Mouse (Mus musculus) ES-Bruce4 (cell line): ENCODE measurements around the gene H3f3a. TPM values are rescaled to one million over a fixed set of nuclear protein-coding genes. Genes with fewer than 3 reads are reported as not detected.
A peak's percentile ranks its signal among the peaks of the same experiment; 100 is the strongest.

Experiments used
- H3K27ac ChIP-seq: 2 replicates; pipeline ENCODE4 v1.5.1; 2012; ENCODE audit warnings: low read length, inconsistent platforms; ENCODE audit not compliant: insufficient read depth
- H3K27me3 ChIP-seq: 2 replicates; pipeline ENCODE4 v1.6.1; 2012; ENCODE audit warnings: mild to moderate bottlenecking, low read length, inconsistent platforms; ENCODE audit not compliant: control insufficient read depth, poor library complexity, insufficient read depth, severe bottlenecking
- H3K36me3 ChIP-seq: 2 replicates; pipeline ENCODE4 v1.6.1; 2012; ENCODE audit warnings: inconsistent platforms, mild to moderate bottlenecking, low read length, moderate library complexity; ENCODE audit not compliant: control insufficient read depth, poor library complexity, insufficient read depth, severe bottlenecking
- H3K4me1 ChIP-seq: one replicate; pipeline ENCODE4 v1.8.1; 2011; ENCODE audit warnings: low read length; ENCODE audit not compliant: control insufficient read depth, insufficient read depth
- H3K4me3 ChIP-seq: 2 replicates; pipeline ENCODE4 v1.5.1; 2011; ENCODE audit warnings: low read depth, mild to moderate bottlenecking, low read length
- H3K9ac ChIP-seq: 2 replicates; pipeline ENCODE4 v1.6.1; 2012; ENCODE audit warnings: low read depth, mild to moderate bottlenecking, inconsistent platforms; ENCODE audit not compliant: poor library complexity, severe bottlenecking
- H3K9me3 ChIP-seq: replicated peaks from 2 replicates; pipeline ENCODE4 v1.6.1; 2012; ENCODE audit warnings: mild to moderate bottlenecking, low read length, inconsistent platforms; ENCODE audit not compliant: control insufficient read depth, poor library complexity, insufficient read depth, severe bottlenecking
- CTCF ChIP-seq: IDR thresholded peaks from one replicate; pipeline ENCODE4 v1.8.1; 2011; ENCODE audit warnings: low read depth, low read length
- EP300 ChIP-seq: IDR thresholded peaks from 2 replicates; pipeline ENCODE4 v1.6.1; 2011; ENCODE audit warnings: low read depth, low read length; ENCODE audit not compliant: insufficient read depth
- POLR2A ChIP-seq: IDR thresholded peaks from one replicate; pipeline ENCODE4 v1.8.1; 2011; ENCODE audit warnings: low read length; ENCODE audit not compliant: insufficient read depth
- polyA plus RNA-seq: library from polyadenylated mRNA; stranded (reverse); fragments of >200 nt; gene quantifications from 2 replicates; pipeline ENCODE4 v1.2.4, GENCODE M21; 2011; ENCODE audit warnings: low read depth; ENCODE audit not compliant: missing spikeins, insufficient read depth, insufficient read length

The H3f3a gene
- polyA plus RNA-seq, 1 experiment: 679 TPM

DNA sequence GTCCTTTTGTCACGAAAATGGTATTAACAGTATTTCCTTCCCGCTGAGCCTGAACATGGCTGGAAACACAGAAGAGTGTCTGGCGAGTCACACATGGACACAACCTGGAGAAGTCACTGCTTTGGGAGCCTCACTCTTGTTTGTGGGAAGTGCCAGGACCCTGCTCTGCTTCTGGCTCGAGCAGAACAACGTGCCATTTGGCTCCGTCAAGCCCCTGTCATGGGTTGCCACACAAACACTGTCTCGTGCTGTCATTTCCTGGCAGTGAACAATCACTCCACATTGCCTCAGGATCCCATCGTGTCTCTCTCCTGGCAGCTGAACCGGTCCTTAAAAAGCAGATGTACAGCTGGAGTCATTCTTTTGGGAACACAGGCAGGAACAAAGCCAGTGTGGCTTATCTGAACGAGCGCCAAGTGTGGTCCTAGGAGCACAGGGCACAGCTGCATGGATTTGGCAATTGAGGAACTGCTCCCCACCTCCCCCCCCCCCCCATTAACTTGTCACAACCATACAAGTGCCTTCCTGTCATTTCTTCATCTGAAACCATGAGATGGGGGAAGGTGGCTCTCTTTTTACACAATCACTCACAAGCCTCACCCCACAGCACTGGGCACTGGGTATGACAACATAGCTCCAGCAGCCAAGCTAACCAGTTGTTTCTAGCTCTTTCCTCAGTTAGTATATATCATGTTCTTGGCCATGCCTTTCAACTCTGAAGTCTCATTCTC lies 34.9 kb upstream of the H3f3a start:
- peak overlapping the region; percentile 41 for H3K4me3 ChIP-seq
- peak overlapping the region; percentile 62; the same call in 1 of the 2 replicates for H3K9ac ChIP-seq
- peak overlapping the region; percentile 40 for H3K27ac ChIP-seq
- TF ChIP-seq POLR2A (no peak), EP300 (0 out of 2 replicates have a peak, but pooled peaks have one; percentile 30), CTCF (no peak)
- H3K9me3 ChIP-seq: no peaks in the 10 kb centered on the region
- H3K36me3 ChIP-seq: peaks cover 5% of the 10 kb centered on the region; the same call in 1 of the 2 replicates
- peaks cover 1% of the 10 kb centered on the region for H3K4me1 ChIP-seq
- H3K27me3 ChIP-seq: no peaks in the 10 kb centered on the region

GRCm38 (mm10) chr1:180848114-180848510 lies 34.4 kb upstream of the H3f3a start:
- Histone ChIP-seq H3K4me3 (peak overlapping the region; percentile 41), H3K4me1 (peaks cover 1% of the 10 kb centered on the region), H3K36me3 (peaks cover 5% of the 10 kb centered on the region; the same call in 1 of the 2 replicates), H3K27me3 (no peaks in the 10 kb centered on the region), H3K9me3 (no peaks in the 10 kb centered on the region), H3K9ac (peak overlapping the region; percentile 62), H3K27ac (peak overlapping the region; percentile 66)
- no peak for TF ChIP-seq POLR2A
- TF ChIP-seq CTCF: no peak
- TF ChIP-seq EP300: no peak

DNA sequence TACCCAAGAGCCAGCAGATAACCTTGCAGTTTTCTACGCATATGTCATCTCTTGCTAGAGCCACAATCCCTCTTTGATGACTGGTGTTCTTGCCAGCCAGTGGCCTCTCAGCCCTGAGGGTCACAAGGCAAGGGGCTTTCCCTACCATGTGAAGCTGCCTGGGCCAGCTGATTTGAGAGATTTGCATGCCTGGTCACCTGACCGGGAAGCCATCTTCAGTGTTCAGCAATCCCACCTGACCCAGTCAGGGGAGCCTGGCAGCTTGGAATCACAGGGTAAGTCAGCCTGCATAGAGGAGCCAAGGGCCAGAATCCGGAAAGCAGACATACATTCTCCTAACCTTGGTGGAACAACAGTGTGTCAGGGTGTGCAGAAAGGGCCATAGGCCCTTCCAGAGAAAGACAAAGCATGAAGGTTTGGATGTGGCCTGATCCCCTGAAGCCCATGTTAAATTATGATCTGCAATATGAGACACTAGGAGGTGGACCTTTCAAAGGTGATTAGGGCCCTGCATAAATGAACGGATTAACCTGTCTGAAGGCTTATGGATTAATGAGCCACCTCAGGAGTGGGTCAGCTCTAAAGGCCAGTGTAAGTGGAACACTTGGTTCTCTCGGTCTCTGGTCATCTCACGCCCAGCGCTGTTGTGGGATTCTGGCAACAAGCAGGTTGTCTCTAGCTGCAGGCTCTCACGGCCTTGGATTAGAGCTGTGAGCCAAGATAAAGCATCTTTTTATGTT lies 28.0 kb upstream of the H3f3a start:
- Histone ChIP-seq H3K4me3 (no peak overlapping the region), H3K9me3 (no peaks in the 10 kb centered on the region), H3K4me1 (peaks cover 1% of the 10 kb centered on the region), H3K9ac (no peak overlapping the region), H3K36me3 (no peaks in the 10 kb centered on the region), H3K27ac (no peak overlapping the region), H3K27me3 (no peaks in the 10 kb centered on the region)
- no peak for TF ChIP-seq POLR2A
- TF ChIP-seq CTCF: no peak
- no peak for TF ChIP-seq EP300

- H3K27ac ChIP-seq: no peak overlapping the region
- no peaks in the 10 kb centered on the region for H3K9me3 ChIP-seq
- H3K36me3 ChIP-seq: no peaks in the 10 kb centered on the region
- no peak overlapping the region for H3K4me3 ChIP-seq
- no peak overlapping the region for H3K9ac ChIP-seq
- H3K27me3 ChIP-seq: no peaks in the 10 kb centered on the region
- H3K4me1 ChIP-seq: no peaks in the 10 kb centered on the region
- TF ChIP-seq POLR2A: no peak
- no peak for TF ChIP-seq CTCF
- TF ChIP-seq EP300: no peak
Measured at GRCm38 (mm10) chr1:180839201-180839910, 25.6 kb upstream of the H3f3a start.

DNA sequence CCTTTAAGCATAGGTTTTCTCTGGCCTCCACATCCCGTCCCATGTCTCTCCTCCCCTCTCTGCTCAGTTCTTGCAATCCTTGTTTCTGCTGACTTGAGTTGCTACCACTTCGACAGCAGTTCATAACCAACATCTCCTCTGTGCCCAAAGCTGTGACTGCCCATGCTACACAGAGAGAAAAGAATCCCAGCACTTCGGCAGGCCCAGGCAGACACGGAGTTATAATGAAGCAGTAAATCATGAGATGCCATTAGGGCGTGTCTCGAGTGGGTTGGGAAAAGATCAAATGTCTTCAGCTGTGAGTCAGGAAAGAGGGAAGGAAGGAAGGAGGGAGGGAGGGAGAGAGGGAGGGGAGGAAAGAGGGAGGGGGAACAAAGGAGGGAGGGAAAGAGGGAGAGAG lies 24.3 kb upstream of the H3f3a start:
- no peak overlapping the region for H3K9ac ChIP-seq
- no peaks in the 10 kb centered on the region for H3K9me3 ChIP-seq
- no peaks in the 10 kb centered on the region for H3K36me3 ChIP-seq
- no peaks in the 10 kb centered on the region for H3K27me3 ChIP-seq
- no peak overlapping the region for H3K4me3 ChIP-seq
- H3K27ac ChIP-seq: no peak overlapping the region
- H3K4me1 ChIP-seq: no peaks in the 10 kb centered on the region
- TF ChIP-seq EP300: no peak
- TF ChIP-seq CTCF: no peak
- TF ChIP-seq POLR2A: no peak
